ENCODE assay signal across 8 mouse cellular contexts in genomic region chr8:13640452-13640883, GRCm38 (mm10). TPM values are rescaled to one million over a fixed set of nuclear protein-coding genes. Genes with fewer than 3 reads are reported as not detected.
DNase-seq lines count a peak whose midpoint lies in the region; ATAC-seq lines count a peak whose summit lies in the region.

No protein-coding gene starts in this region.

- no peak overlapping the region for H3K4me3 ChIP-seq in intestine, embryonic 16.5 days (ENCODE audit: low read length)

- H3K9me3 ChIP-seq in intestine, embryonic 16.5 days (ENCODE audit: control insufficient read depth, low read length) = no peaks in the 10 kb centered on the region

- peak overlapping the region; percentile 61 for H3K27ac ChIP-seq in intestine, embryonic 16.5 days (ENCODE audit: low read length)

- no peak overlapping the region for H3K4me2 ChIP-seq in intestine, embryonic 16.5 days (ENCODE audit: low read depth, low read length)

- H3K4me1 ChIP-seq in intestine, embryonic 16.5 days (ENCODE audit: control insufficient read depth, insufficient read depth, low read length) = peaks cover 20% of the 10 kb centered on the region

- H3K27me3 ChIP-seq in intestine, embryonic 16.5 days (replicated peaks; ENCODE audit: control insufficient read depth, insufficient read depth, low read length) = no peaks in the 10 kb centered on the region

- intact Hi-C loops in left cerebral cortex, postnatal 14 days (cut with DNase I) = no loop called here

- WGBS in intestine, embryonic 16.5 days = 53% methylated on average over 9 of the region's 9 CpGs

- H3K9ac ChIP-seq in intestine, embryonic 16.5 days (ENCODE audit: low read depth, low read length) = no peak overlapping the region

- ATAC-seq in intestine, embryonic 16.5 days = peak; percentile 61; the same call in 1 of the 2 replicates

- peak; percentile 75 to 77 for DNase-seq in cerebellum, postnatal 10 days
- DNase-seq in cerebellum, adult 9-11 months = no peak
- DNase-seq in left cerebral cortex, postnatal 14 days (ENCODE audit: low spot score in 2 of 2) = peak; percentile 53 to 66
- no peak for DNase-seq in left cerebral cortex, adult 11 months (ENCODE audit: low spot score)
- DNase-seq in lung, postnatal 4 days = peak; percentile 32 to 50
- DNase-seq in layer of hippocampus, adult 11-12 months (ENCODE audit: low spot score) = no peak
- no peak for DNase-seq in MN1 (ENCODE audit: low spot score)

- no peaks in the 10 kb centered on the region for H3K36me3 ChIP-seq in intestine, embryonic 16.5 days (ENCODE audit: control insufficient read depth, insufficient read depth, low read length)

RNA-seq across cellular contexts. Expression of gene Rasa3, which starts 36.9 kb away (rescaled TPM):
- 10 to 100 TPM; 61.2 to 61.6 TPM for total RNA-seq in left cerebral cortex, postnatal 14 days (2021)
- 20.7 and 21.3 TPM in 2 replicates for polyA plus RNA-seq in intestine, embryonic 16.5 days (2015; fragmentation: Nextera tagmentation; extraction: Ambion mirVana)

Comparison
In these comparisons a context has a peak if more than half of its experiments do, and no peak if none do; other contexts are left out.
1. DNase-seq: peak in cerebellum, postnatal 10 days (2 of 2), left cerebral cortex, postnatal 14 days (2 of 2) and lung, postnatal 4 days (2 of 2); none in cerebellum, adult 9-11 months (single experiment), left cerebral cortex, adult 11 months (single experiment), layer of hippocampus, adult 11-12 months (single experiment) and MN1 (single experiment).